Mouse (Mus musculus): ENCODE measurements around the gene Fbxw21. TPM values are rescaled to one million over a fixed set of nuclear protein-coding genes. Genes with fewer than 3 reads are reported as not detected.

Fbxw21 gene
- total RNA-seq, 2 experiments from 2014 or later, result not detected

- no peak for DNase-seq (ENCODE audit: low spot score)
- intact Hi-C loops (cut with DNase I), result no loop called here
Measured at GRCm38 (mm10) chr9:109114276-109114675, 47.6 kb downstream of the Fbxw21 start.

GRCm38 (mm10) chr9:109113331-109113730 is 48.5 kb downstream of the Fbxw21 start:
- no peak for DNase-seq (ENCODE audit: low spot score)

DNA sequence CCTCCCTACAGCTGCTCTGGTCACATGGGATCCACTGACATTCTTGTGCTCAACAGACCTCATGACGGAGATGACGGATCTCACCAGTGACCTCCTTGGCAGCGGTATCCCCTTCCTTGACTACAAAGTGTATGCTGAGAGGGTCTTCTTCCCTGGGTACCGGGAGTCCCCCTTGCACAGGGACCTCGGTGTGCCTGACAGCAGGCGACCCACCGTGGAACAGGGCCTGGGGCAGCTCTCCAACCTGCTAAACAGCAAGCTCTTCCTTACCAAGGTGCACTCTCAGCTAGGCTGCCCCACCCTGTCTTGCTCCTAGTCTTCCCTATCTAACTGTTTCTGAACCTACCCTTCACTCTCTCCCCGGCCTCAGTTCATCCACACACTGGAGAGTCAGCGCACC is 50.2 kb downstream of the Fbxw21 start:
- intact Hi-C loops (cut with DNase I), result no loop called here
- no peak for DNase-seq (ENCODE audit: low spot score)

More at GRCm38 (mm10) chr9:109113331-109113730, 48.5 kb downstream of the Fbxw21 start:
- intact Hi-C loops (cut with DNase I), result no loop called here

DNA sequence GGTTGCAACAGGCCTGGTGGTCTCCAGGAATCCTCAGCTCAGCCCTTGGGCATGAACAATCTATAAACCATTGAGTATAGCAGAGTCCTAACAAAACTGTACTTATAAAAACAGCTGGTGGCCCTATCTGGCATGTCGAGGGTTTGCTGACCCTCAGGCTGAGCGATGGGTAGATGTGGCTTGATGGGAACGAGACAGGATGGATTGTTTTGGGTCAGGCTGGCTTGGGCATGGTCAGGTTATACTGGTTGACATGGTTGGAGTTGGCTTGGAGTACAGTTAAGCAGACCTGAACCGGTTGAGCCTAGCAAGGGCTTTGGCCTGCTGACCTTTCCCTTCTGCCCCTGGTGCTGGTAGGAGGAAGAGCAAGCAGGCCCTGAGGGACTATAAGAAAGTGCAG is 50.7 kb downstream of the Fbxw21 start:
- intact Hi-C loops (cut with DNase I), result no loop called here
- no peak for DNase-seq (ENCODE audit: low spot score)

DNA sequence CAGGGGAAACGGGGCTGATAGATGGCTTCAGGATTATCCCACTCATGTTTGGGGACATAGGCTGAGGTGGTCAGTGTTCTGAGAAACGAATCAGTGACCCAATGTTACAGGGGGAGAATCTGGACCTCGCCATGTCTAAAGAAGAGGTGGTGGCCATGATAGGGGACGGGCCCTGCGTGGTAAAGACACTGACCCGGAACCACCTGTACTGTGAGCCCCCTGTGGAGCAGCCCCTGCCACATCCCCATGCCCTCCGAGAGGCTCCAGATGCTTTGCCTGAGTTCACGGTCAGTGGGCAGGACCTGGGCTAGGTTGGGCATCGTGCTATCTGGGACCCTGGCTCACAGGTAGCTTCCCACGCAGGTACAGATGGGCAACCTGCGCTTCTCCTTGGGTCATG is 51.6 kb downstream of the Fbxw21 start:
- DNase-seq (ENCODE audit: low spot score), result no peak
- intact Hi-C loops (cut with DNase I), result no loop called here

DNA sequence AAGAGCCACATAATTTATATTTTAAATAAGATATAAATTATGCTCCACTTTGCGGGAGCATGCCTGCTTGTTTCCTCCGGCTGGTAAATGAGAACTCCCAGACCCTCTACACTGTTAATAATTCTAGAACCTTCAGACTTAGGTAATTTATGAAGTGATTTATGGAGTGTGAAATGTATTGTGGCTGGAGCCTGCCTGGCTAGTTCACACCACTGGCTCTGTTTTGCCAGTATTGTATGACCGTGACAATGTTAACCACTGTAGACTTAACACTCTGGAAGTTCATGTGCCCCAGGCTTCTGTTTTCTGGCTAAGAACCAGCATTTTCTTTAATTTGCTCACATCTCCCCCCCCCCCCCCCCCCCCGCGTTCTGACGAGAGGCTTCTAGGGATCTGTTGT is 54.5 kb downstream of the Fbxw21 start:
- DNase-seq (ENCODE audit: low spot score), result no peak
- intact Hi-C loops (cut with DNase I), result no loop called here

GRCm38 (mm10) chr9:109105648-109106047 is 56.2 kb downstream of the Fbxw21 start:
- intact Hi-C loops (cut with DNase I), result no loop called here
- no peak for DNase-seq (ENCODE audit: low spot score)

GRCm38 (mm10) chr9:109105011-109105410 is 56.8 kb downstream of the Fbxw21 start:
- intact Hi-C loops (cut with DNase I), result no loop called here
- no peak for DNase-seq (ENCODE audit: low spot score)

GRCm38 (mm10) chr9:109104083-109104482 is 57.8 kb downstream of the Fbxw21 start:
- intact Hi-C loops (cut with DNase I), result no loop called here
- no peak for DNase-seq (ENCODE audit: low spot score)

DNA sequence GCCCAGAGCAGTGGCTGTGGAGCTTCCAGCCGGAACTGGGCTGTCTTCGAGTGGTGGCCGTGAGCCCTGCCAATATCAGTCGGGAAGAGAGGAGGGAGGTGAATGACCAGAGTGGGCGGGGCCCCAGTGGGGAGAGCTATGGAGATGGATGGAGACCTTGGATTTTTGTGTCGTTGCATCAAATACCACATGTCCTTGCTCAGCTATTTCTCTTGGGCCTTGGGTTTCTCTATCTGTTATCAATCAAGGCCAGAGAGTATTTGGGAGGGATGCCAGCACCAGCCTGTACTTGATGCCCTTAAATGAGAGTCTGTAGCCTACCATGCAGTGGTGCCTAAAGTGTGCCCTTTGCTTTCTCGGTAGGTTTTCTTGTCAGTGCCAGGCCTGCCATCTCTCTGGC is 58.6 kb downstream of the Fbxw21 start:
- no peak for DNase-seq (ENCODE audit: low spot score)
- intact Hi-C loops (cut with DNase I), result no loop called here

GRCm38 (mm10) chr9:109102541-109102940 is 59.3 kb downstream of the Fbxw21 start:
- no peak for DNase-seq (ENCODE audit: low spot score)
- intact Hi-C loops (cut with DNase I), result no loop called here

DNA sequence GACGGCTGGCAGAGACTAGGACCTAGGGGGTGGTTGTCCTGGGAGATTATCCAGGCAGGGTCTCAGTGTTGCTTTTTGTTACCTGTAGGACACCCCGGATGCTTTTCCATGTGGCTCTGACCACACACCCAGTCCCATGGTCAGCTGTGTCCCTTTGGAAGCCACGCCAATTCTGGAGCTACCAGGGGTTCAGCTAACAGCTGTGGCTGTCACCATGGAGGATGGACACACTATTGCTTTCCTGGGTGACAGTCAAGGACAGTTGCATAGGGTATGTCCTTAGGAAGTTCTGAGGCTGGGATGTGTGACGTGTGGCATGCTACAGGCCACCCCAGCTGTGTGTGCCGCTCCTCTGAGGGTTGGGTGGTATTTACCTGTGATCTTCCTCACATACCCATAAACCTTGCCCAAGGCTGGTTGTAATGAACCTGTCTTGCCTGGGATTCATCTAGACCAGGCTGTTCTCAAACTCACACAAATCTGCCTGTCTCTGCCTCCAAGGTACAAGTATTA is 59.9 kb downstream of the Fbxw21 start:
- no peak for DNase-seq (ENCODE audit: low spot score)
- intact Hi-C loops (cut with DNase I), result no loop called here

- no peak for DNase-seq (ENCODE audit: low spot score)
- intact Hi-C loops (cut with DNase I), result no loop called here
Measured at GRCm38 (mm10) chr9:109100307-109100928, 61.4 kb downstream of the Fbxw21 start.

DNA sequence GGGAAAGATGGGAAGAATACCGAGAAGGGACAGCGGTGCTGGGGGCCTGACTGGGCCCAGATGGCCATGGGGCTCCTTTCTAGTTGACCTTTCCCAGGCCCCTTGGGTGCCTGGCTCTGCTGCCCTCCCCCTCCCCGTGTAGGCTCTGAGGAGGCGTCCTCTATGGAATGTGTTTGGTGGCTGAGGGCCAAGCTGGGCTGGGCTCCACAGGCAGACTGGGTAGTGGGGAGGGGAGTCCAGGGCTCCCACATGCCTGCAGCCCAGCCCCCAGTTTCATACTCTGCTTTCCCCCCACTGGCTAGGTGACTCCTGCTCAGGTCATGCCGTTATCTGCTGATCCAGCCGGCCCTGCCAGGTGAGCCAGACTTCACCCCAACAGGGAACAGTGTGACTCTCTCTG is 62.9 kb downstream of the Fbxw21 start:
- no peak for DNase-seq (ENCODE audit: low spot score)
- intact Hi-C loops (cut with DNase I), result no loop called here

- intact Hi-C loops (cut with DNase I), result no loop called here
- no peak for DNase-seq (ENCODE audit: low spot score)
Measured at GRCm38 (mm10) chr9:109098366-109098765, 63.5 kb downstream of the Fbxw21 start.

DNA sequence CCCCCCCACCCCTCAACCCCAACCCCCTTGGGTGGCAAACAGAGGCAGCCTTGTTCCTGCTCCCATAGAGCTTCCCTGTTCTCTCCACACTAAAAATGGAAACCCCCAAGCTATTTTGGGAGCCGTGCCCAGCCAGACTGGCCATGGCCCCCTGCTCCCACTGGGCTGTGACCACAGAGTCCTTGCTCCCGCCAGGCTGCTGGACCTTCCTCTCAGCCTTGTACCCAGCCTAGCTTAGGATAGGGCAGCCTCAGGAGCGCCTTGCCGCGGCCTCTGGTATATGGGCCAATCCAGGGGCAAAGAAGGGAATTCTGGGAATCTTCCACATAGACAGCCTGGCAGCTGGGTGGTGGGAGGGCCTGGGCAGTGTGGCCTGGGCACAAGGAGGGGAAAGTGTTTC is 64.0 kb downstream of the Fbxw21 start:
- intact Hi-C loops (cut with DNase I), result no loop called here
- DNase-seq (ENCODE audit: low spot score), result peak; percentile 28

DNA sequence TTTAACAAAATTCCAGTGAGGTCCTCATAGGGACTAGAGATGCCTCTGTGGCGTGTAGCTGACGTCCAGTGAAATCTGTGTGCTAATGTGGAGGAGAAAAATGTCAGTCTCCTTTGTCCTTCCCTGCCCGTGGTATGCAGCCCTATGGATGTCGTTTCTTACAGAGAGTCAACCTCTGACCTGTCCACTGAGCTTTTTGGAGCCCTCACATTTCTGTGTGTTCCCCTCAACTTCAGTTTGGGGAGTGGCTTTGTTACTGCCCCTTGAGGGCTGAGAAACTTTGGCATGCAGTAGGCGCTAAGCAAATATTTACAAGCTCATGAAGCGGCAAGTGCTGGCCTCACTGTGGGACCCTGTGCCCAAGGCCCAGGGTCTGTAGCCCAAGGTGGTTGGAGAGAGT is 64.5 kb downstream of the Fbxw21 start:
- intact Hi-C loops (cut with DNase I), result no loop called here
- no peak for DNase-seq (ENCODE audit: low spot score)

DNA sequence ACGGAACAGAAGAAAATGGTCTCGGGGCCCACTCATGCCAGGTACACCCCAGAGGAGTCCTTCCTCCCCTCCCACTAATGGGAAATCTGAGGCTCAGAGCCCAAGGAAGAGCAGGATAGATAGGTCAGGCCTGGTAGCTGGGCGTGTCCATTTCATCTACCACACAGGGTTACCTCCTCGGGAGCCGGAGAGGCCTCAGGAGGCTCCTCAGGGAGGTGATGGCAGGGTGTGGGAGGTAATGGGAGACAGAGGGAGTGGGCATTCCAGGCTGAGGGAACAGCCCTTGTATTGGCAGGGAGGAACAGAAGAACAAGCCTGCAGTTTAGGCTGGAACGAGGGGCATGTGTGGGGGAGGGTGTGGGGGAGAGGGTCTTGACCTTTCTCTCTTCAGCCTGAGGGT is 65.0 kb downstream of the Fbxw21 start:
- DNase-seq (ENCODE audit: low spot score), result no peak
- intact Hi-C loops (cut with DNase I), result no loop called here

DNA sequence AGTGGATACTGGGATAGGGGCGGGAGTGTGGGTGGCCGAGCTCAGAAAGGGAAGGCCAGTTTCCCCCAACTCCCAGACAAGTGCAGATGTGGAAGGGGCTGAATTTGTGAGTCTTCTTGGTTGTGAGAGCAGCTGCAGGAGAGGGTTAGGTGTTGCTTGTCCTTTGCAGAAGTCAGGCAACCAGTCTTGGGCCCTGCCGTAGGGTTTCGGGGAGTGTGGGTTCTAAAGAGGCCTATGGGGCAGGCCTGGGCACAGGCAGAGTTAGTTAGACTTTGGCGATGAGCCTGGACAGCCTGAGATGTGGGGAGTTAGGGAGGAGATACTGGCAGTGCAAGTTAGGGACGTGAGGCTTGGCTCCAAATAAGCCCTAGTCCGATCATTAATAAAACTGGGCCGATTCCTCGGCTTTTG is 65.6 kb downstream of the Fbxw21 start:
- no peak for DNase-seq (ENCODE audit: low spot score)
- intact Hi-C loops (cut with DNase I), result no loop called here

- intact Hi-C loops (cut with DNase I), result no loop called here
Measured at GRCm38 (mm10) chr9:109095137-109095982, 66.5 kb downstream of the Fbxw21 start, which contains the start of gene Plxnb1. Plxnb1 (plus strand) TSS chr9:109095389.

GRCm38 (mm10) chr9:109094553-109095136 is 67.2 kb downstream of the Fbxw21 start:
- intact Hi-C loops (cut with DNase I), result no loop called here
- DNase-seq (ENCODE audit: low spot score), result no peak

More at GRCm38 (mm10) chr9:109095137-109095982, 66.5 kb downstream of the Fbxw21 start, which contains the start of gene Plxnb1:
- DNase-seq (ENCODE audit: low spot score), result peak; percentile 40
